Mouse (Mus musculus): ENCODE results near the gene Stmn1. TPM values are rescaled to one million over a fixed set of nuclear protein-coding genes. Genes with fewer than 3 reads are reported as not detected.
A peak's percentile ranks its signal among the peaks of the same experiment; 100 is the strongest.

Stmn1 gene
- polyA plus RNA-seq, 1 experiment from 2014 or later: 1,993 TPM

GRCm38 (mm10) chr4:134466381-134467262 is 1.5 kb upstream of the Stmn1 start:
- WGBS: 80% methylated on average over 11 of the region's 11 CpGs
- DNase-seq (ENCODE audit: low spot score): no peak
- Histone ChIP-seq H3K36me3 (peaks cover 19% of the 10 kb centered on the region), H3K4me1 (peaks cover 23% of the 10 kb centered on the region), H3K4me3 (peak overlapping the region; percentile 90), H3K27ac (peak overlapping the region; percentile 99), H3K9me3 (replicated peaks) (no peaks in the 10 kb centered on the region), H3K27me3 (ENCODE audit: low read depth, poor library complexity, severe bottlenecking) (peaks cover 15% of the 10 kb centered on the region)

- Histone ChIP-seq H3K4me3 (peak overlapping the region; percentile 90), H3K4me1 (peaks cover 23% of the 10 kb centered on the region), H3K27me3 (ENCODE audit: low read depth, poor library complexity, severe bottlenecking) (peaks cover 15% of the 10 kb centered on the region), H3K27ac (peak overlapping the region; percentile 99), H3K36me3 (peaks cover 29% of the 10 kb centered on the region), H3K9me3 (replicated peaks) (no peaks in the 10 kb centered on the region)
- DNase-seq (ENCODE audit: low spot score): peak; percentile 65
- whole genome bisulfite sequencing: under 1% methylated on average over 31 of the region's 31 CpGs
These were observed 495 bp upstream of the Stmn1 start for GRCm38 (mm10) chr4:134467435-134468214.

GRCm38 (mm10) chr4:134468578-134469266 is 602 bp downstream of the Stmn1 start:
- H3K9me3 ChIP-seq (replicated peaks): no peaks in the 10 kb centered on the region
- DNase-seq (ENCODE audit: low spot score): peak; percentile 96
- peak overlapping the region; percentile 90 for H3K4me3 ChIP-seq
- peaks cover 15% of the 10 kb centered on the region for H3K27me3 ChIP-seq (ENCODE audit: low read depth, poor library complexity, severe bottlenecking)
- H3K27ac ChIP-seq: peak overlapping the region; percentile 99
- peaks cover 36% of the 10 kb centered on the region for H3K36me3 ChIP-seq
- peaks cover 23% of the 10 kb centered on the region for H3K4me1 ChIP-seq
- WGBS: under 1% methylated on average over 65 of the region's 68 CpGs

DNA sequence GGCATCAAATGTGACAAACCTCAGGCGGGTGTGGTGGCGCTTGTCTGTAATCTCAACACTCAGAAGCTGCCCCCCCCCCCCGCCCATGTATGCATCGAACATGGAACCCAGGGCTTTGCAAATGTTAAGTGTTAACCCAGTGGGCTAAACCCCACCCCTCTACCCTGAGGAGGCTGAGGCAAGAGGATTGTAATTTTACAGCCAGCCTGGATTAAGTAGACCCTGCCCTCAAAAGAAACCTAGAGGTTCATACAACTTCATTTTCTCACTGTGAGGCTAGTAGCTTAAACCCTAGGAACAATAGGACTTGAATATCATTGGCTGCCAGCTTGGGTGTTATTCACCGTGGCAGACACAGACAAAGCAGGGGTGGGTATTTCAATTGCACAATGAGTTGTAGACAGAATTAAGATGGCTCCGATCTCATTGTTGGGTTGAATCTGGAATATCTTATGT is 1.2 kb downstream of the Stmn1 start:
- Histone ChIP-seq H3K9me3 (replicated peaks) (no peaks in the 10 kb centered on the region), H3K4me1 (peaks cover 23% of the 10 kb centered on the region), H3K36me3 (peaks cover 43% of the 10 kb centered on the region), H3K27ac (peak overlapping the region; percentile 99), H3K27me3 (ENCODE audit: low read depth, poor library complexity, severe bottlenecking) (peaks cover 15% of the 10 kb centered on the region), H3K4me3 (peak overlapping the region; percentile 90)
- DNase-seq (ENCODE audit: low spot score): peak; percentile 42
- 32% methylated on average over 6 of the region's 6 CpGs for WGBS

- DNase-seq (ENCODE audit: low spot score): no peak
- Histone ChIP-seq H3K27me3 (ENCODE audit: low read depth, poor library complexity, severe bottlenecking) (peaks cover 15% of the 10 kb centered on the region), H3K4me1 (peaks cover 23% of the 10 kb centered on the region), H3K36me3 (peaks cover 49% of the 10 kb centered on the region), H3K4me3 (peak overlapping the region; percentile 90), H3K27ac (no peak overlapping the region), H3K9me3 (replicated peaks) (no peaks in the 10 kb centered on the region)
- WGBS: 91% methylated on average over 3 of the region's 3 CpGs
These were observed 1.9 kb downstream of the Stmn1 start for GRCm38 (mm10) chr4:134469985-134470384.

GRCm38 (mm10) chr4:134471469-134471868 is 3.3 kb downstream of the Stmn1 start:
- Histone ChIP-seq H3K36me3 (peaks cover 64% of the 10 kb centered on the region), H3K27ac (no peak overlapping the region), H3K4me3 (no peak overlapping the region), H3K9me3 (replicated peaks) (no peaks in the 10 kb centered on the region), H3K27me3 (ENCODE audit: low read depth, poor library complexity, severe bottlenecking) (peaks cover 5% of the 10 kb centered on the region; the same call in 1 of the 2 replicates), H3K4me1 (peaks cover 23% of the 10 kb centered on the region)
- DNase-seq (ENCODE audit: low spot score): no peak

DNA sequence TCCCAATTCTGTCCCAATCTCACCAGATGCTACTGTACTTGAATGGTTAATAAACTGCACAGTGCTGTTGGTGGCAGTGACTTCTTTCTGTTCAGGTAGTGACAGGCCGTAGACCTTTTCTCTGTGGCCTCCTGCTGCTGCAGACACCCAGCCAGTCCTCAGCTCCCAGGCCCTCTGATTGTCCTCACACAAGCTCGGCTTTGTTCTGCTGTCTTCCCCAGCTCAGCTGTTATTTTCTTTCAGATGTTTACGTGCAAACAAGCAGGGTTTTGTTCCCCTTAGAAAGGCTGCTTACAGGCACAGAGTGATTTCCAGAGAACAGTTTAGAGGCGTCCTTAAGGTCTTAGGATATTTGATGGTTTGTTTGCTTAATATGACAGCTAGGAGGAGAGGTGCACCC is 5.6 kb downstream of the Stmn1 start:
- H3K4me1 ChIP-seq: peaks cover 11% of the 10 kb centered on the region
- DNase-seq (ENCODE audit: low spot score): no peak
- no peak overlapping the region for H3K4me3 ChIP-seq
- 89% methylated on average over 4 of the region's 4 CpGs for WGBS
- no peaks in the 10 kb centered on the region for H3K9me3 ChIP-seq (replicated peaks)
- peaks cover 72% of the 10 kb centered on the region for H3K36me3 ChIP-seq
- no peak overlapping the region for H3K27ac ChIP-seq
- H3K27me3 ChIP-seq (ENCODE audit: low read depth, poor library complexity, severe bottlenecking): no peaks in the 10 kb centered on the region

DNA sequence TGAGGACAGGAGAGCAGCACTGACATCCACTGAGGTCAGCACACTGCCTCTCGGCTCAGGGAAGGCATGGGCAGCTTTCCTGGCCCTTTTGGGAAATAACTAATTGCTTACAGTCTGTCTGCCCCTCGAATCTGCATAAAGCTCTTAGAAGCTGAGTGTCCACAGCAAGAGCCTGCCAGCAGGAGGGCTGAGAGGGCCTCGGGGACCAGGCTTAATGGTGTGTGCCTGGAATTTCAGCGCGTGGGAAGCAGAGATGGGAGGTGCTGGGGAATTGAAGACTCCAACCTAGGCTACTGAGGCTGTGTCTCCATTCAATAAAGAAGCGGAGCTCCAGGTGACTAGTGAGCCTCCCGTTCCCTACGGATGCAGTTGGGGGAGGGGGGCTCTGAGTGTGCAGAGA is 6.1 kb downstream of the Stmn1 start:
- no peak for DNase-seq (ENCODE audit: low spot score)
- 73% methylated on average over 8 of the region's 8 CpGs for WGBS
- Histone ChIP-seq H3K4me3 (no peak overlapping the region), H3K9me3 (replicated peaks) (no peaks in the 10 kb centered on the region), H3K4me1 (peaks cover 9% of the 10 kb centered on the region), H3K27me3 (ENCODE audit: low read depth, poor library complexity, severe bottlenecking) (no peaks in the 10 kb centered on the region), H3K36me3 (peaks cover 72% of the 10 kb centered on the region), H3K27ac (no peak overlapping the region)

- Histone ChIP-seq H3K9me3 (replicated peaks) (no peaks in the 10 kb centered on the region), H3K36me3 (peaks cover 51% of the 10 kb centered on the region), H3K27ac (no peak overlapping the region)
These were observed 8.8 kb downstream of the Stmn1 start for GRCm38 (mm10) chr4:134476899-134477298.

DNA sequence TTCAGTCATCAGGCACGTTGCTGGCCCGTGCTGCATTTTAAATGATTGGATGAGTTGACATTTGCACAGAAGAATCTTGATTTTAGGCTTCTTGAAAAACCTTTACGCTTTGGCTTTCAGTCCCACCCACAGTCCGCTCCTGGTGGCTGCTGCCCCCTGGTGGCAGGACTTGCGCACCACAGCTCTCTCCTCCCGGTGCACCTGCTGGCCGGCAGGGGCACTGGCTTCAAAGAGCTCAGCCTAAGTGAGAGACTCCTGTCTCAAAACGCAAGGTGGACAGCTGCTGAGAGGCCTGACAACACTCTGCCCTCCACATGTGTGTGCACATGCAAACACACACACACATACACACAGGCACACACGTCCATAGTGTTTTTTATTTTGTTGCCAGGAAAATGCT is 9.9 kb downstream of the Stmn1 start:
- Histone ChIP-seq H3K27ac (no peak overlapping the region), H3K9me3 (replicated peaks) (no peaks in the 10 kb centered on the region), H3K27me3 (ENCODE audit: low read depth, poor library complexity, severe bottlenecking) (peaks cover 9% of the 10 kb centered on the region), H3K36me3 (peaks cover 39% of the 10 kb centered on the region), H3K4me3 (no peak overlapping the region), H3K4me1 (no peaks in the 10 kb centered on the region)
- DNase-seq (ENCODE audit: low spot score): peak; percentile 94
- WGBS: 10% methylated on average over 9 of the region's 9 CpGs

More at GRCm38 (mm10) chr4:134476899-134477298, 8.8 kb downstream of the Stmn1 start:
- no peaks in the 10 kb centered on the region for H3K27me3 ChIP-seq (ENCODE audit: low read depth, poor library complexity, severe bottlenecking)
- WGBS: 93% methylated on average over 8 of the region's 8 CpGs
- H3K4me3 ChIP-seq: no peak overlapping the region
- DNase-seq (ENCODE audit: low spot score): no peak
- H3K4me1 ChIP-seq: no peaks in the 10 kb centered on the region

GRCm38 (mm10) chr4:134479839-134480238 is 11.7 kb downstream of the Stmn1 start:
- WGBS: 88% methylated on average over 4 of the region's 4 CpGs
- peaks cover 12% of the 10 kb centered on the region for H3K27me3 ChIP-seq (ENCODE audit: low read depth, poor library complexity, severe bottlenecking)
- no peak for DNase-seq (ENCODE audit: low spot score)
- H3K4me3 ChIP-seq: no peak overlapping the region
- no peak overlapping the region for H3K27ac ChIP-seq
- peaks cover 25% of the 10 kb centered on the region for H3K36me3 ChIP-seq
- H3K9me3 ChIP-seq (replicated peaks): no peaks in the 10 kb centered on the region
- H3K4me1 ChIP-seq: no peaks in the 10 kb centered on the region

DNA sequence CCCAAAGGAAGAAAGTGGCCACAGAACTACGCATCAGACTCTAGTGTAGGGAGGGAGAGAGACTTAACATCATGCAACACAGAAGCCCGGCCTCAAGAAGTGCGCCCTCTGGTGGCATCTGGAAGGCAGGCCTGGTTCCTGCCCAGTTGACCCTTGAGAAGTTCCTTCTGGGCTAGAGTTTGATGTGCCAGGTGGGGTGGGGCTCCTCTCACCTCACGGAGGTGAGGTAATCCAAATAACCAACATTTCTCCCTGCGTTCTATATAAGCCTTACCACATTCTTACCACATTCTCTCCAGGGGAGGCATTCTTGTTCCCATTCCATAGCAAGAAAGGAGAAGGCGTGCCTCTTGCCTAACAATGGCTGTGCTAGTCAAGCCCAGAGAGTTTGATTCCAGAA is 12.7 kb downstream of the Stmn1 start:
- Histone ChIP-seq H3K4me1 (no peaks in the 10 kb centered on the region), H3K9me3 (replicated peaks) (no peaks in the 10 kb centered on the region), H3K27me3 (ENCODE audit: low read depth, poor library complexity, severe bottlenecking) (peaks cover 12% of the 10 kb centered on the region), H3K4me3 (no peak overlapping the region), H3K36me3 (peaks cover 14% of the 10 kb centered on the region), H3K27ac (no peak overlapping the region)
- DNase-seq (ENCODE audit: low spot score): peak; percentile 86
- WGBS: 24% methylated on average over 6 of the region's 6 CpGs
